Mouse (Mus musculus) embryo, embryonic 11 days (tissue): ENCODE measurements around the gene Chadl.

ENCODE experiments used
- DNase-seq: peaks from one replicate; pipeline ENCODE4 v3.0.0-alpha.2; 2015

Gene Chadl

DNA sequence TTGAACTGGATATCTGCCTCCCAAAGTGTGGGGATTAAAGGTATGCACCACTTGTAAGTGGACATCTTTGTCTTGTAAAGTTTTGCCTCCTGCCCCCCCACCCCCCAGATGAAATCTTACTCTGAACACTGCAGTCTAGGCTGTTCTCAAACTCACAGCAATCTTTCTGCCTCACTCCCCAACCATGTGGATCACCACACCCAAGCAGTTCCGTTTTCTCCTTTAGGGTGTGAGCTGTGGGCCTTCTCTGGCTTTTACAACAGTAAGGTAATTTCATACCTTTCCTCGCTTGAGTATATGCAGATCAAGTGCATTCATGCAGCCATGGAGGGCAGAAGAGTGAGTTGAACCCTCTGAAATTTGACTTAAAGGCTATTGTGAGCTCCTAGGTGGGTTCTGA is 3.1 kb upstream of the Chadl start:
- DNase-seq = no peak

DNA sequence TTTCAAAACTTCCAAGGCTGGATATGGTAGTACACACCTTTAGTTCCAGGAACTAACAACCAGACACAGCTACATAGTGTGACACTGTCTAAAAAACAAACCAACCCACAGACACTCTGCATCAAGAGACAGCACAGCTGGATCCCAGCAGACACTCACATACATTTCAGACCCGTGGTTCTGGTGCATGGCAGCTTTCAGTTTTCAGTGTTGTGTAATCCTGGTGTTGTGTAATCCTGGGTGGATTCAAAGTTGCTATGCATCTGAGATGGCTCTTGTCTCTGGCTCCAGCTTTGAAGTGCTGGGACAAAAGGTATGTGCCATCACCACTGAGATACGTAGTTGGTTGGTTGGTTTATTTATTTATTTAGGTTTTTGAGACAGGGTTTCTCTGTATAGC is 1.4 kb upstream of the Chadl start:
- no peak for DNase-seq

DNA sequence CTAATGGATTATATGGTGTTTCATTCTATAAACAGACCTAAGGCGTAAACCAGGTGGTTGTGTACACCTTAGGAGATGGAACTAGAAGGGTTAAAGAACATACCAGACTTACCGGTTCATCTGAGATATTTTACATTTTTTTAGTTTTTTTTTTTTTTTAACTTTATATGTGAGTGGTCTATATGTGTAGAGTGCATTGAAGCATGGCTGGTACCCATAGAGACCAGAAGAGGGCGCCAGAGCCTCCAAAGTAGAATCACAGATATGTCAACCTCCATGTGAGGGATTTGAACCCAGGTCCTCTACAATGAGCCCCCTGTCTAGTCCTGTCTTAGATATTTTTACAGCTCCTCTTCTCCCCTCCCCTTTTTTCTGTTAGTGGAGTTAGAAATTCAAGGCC is 760 bp upstream of the Chadl start:
- DNase-seq = peak; percentile 35

DNA sequence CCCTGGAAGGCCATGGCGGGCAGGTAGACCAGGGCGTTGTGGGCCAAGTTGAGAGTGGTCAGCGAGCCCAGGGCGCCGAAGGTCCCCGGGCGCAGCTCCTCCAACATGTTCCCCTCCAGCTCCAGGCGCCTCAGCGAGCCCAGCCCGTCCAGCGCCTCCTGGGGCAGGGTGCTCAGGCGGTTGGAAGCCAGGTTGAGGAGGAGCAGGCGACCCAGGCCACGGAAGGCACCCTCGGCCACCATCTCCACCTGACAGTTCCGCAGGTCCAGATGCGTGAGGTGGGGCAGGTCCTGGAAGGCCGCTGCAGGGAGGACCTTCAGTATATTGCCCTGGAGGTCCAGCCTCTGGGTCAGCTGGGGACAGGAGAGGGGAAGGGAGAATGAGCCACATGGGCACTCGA is 2.2 kb downstream of the Chadl start:
- no peak for DNase-seq

DNA sequence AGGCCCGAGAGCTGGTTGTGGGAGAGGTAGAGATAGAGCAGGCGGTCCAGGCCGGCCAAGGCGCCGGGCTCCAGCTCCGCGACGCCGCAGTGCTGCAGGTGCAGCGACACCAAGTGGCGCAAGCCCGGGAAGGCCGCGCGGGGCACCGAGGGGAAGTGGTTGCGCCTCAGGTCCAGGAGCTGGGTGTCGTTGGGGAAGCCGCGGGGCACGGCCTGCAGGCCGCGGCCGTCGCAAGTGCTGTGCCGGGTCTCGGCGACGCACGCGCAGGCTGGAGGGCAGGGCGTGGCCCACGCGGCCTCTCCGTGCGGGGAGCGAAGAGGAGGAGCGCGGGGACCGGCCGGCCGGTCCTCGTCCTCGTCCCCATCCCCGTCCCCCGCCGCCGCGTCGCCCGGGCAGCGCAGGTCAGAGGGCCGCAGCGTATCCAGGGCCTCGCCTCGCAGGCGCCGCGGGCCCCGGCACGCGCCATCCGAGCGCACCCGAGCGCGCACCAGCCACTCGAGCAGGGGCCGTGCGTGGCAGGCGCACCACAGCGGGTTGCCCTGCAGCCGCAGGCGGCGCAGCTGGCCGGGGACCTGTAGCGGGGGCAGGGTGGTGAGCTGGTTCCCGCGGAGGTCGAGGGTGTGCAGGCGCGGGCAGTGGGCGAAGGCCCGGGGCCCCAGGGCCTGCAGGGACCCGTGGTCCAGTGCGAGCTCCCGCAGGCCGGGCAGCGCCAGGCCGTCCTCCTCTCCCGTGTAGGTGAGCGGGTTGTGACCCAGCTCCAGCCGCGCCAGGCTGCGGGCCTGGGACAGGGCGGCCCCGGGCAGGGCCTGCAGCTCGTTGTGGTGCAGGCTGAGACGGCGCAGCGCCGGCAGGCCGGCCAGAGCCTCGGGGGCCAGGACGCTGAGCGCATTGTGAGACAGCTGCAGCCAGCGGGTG is 2.9 kb downstream of the Chadl start:
- peak; percentile 93 for DNase-seq

DNA sequence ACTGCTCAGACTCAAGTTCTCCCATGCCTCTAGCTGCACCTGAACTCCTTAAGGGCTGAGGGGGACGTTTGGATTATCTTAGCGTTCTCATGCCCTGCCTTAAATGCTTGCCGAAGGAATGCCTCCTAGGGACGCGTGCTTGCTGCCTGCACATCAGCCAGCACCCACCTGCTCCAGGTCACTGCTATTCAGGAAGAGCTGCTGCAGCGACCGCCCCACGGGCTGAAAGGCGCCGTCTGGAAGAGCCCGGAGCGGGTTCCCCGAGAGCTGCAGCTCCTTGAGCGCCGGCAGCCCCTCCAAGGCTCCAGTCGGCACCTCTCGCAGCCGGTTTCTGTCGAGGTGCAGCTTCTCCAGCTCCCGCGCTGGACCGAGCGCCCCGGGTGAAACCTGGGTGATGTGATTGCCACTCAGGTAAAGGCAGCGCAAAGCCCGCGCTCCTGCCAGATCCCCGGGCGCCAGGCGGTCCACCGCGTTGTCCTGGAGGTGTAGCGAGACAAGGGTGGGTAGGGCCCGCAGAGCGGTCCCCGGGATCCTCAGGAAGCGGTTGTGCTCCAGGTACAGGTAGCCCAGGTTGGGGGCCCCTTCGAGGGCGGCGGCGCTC is 3.6 kb downstream of the Chadl start:
- DNase-seq = no peak

DNA sequence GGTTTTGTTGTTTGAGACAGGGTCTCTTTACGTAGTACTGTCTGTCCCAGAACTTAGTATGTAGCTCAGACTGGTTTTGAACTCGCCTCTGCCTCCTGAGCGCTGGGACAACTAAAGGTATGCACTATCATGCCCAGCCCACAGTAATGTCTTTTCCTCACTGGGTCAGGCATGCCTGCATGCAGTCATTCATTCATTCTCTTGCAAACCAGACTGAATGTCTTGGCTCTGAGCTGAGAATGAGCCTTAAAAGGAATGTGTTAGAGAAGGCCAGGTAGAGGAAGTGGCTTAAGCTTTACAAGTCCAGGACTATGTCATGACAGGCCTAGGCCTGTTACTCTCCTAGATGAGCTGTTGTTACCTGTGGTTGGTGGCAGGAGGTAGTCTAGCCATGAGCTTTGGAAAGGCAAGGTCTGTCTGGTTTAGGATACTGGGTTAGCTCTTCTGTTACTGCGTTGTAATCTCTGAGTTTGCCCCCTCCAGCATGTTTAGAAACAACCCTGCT is 16.7 kb downstream of the Chadl start:
- no peak for DNase-seq

DNA sequence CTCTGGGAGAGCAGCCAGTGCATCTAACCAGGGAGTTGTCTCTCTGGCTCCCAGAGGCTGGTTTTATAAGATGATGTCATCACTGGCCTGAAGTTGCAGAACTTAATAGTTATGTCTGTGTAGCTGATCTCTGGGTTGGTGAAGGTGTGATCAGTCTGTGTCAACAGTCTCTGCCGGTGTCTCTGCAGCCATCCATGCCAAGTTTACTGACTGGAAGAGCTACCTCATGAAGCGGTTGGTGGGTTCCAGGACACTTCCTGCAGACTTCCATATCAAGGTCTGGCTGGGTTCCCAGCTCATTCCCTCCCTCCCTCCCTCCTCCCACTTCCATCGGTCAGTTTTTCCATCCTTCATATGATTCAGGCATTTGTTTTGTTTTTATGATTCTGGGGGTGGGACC is 20.4 kb downstream of the Chadl start:
- DNase-seq = no peak

DNA sequence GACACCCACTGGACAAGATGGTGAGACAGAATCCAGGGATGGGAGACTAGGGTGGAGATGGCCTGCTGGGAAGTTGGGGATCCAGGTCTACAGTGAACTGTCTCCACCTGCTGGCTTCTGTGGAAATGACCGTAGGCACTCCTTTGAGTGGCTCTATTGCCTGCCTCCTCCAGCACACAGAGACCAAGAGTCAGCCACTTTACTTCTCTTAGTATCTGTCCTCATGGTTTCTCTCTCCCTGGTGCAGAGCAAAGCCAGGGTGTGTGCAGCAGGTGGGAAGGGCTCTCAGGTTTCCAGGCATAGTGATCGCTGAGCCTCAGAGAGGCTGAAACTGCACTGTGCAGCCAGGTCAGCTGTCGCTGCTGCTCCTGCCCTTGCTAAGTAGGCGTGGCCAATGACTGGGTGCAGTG is 26.9 kb downstream of the Chadl start:
- DNase-seq = peak; percentile 64

DNA sequence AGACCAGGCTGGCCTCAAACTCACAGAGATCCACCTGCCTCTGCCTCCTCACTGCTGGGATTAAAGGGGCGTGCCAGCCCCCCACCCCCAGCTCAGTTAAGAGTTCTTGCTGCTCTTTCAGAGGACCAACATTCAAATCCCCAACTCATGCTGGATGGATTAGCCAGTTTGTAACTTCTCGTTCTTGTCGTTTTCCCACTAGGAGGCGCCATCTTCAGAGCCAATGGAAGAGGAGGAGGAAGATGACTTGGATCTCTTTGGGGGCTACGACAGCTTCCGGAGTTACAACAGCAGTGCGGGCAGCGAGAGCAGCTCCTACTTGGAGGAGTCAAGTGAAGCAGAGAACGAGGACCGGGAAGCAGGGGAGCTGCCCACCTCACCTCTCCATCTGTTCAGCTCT is 30.1 kb downstream of the Chadl start:
- no peak for DNase-seq

DNA sequence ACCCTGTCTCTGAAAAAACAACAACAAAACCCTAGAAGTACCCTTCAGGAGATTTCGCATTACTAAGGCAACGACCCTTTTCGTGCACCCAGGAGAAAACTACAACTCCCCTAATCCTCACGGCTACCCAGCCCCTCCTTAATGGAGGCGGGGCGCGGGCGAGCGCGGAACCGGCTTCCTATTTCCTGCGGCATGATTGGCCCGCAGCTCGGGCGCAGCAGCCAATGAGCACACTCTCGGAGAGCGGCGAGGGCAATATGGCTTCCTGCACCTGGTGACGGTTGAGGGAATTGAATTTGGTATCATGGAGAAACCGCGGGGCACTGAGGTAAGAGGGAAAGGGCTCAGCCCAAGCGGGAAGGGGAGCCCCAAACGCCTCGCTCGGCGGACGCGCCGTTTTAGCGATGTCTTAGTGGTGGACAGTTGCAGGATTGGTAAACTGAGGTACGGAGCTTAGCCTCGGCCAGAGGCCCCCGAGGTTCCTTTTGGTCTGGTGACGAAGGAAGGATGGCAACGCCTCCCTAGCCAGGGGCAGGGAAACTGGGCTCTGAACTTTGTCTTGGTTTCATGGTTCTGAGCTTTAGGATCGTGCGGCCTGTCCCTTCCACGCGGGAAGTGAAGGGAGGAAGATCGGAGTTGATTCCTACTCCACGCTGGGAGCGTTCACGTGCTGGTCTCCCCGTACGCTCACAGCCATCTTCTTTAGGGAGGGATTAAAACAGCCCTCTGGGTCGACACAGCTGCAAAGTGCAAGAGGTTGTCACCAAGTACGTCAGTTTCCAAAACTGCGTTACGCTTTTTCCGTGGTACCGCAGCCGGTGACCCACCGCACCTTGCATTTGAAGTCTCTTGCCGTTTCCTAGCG is 33.2 kb downstream of the Chadl start, which contains the start of gene L3mbtl2:
Gene L3mbtl2, plus strand, starts transcription at position 193 of the 865 bp plus-strand sequence.
- DNase-seq = peak; percentile 97

DNA sequence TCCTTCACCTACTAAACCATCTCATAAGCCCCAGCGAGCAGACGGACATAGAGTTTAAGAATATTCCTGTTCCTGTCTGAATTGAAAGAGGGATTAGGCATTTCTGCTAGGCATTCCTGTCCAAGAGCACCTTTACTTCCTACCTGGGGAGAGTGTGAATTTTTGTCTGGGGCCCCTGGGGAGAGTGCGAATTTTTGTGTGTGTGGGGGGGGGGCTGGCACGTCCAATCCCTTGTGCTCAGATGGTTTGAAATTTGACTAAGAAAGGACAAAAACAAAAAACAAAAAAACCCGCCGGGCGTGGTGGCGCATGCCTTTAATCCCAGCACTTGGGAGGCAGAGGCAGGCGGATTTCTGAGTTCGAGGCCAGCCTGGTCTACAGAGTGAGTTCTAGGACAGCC is 33.8 kb downstream of the Chadl start:
- DNase-seq = no peak

DNA sequence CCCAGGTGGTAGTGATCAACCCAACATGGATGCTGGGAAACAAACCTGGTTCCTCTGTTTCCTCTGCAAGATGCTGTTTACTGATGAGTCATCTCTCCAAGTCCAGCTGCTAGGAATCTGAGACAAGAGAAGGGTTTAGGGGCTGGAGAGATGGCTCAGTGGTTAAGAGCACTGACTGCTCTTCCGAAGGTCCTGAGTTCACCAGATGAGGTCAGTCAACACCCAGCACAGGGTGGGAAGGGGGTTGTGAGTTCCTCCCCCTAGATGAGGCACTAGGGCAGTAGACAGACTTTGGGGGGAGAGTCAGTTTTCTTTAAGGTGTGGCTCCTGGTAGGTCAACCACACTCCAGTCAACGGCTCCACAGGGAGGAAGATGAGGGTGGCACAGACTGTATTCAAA is 35.4 kb downstream of the Chadl start:
- DNase-seq = no peak

DNA sequence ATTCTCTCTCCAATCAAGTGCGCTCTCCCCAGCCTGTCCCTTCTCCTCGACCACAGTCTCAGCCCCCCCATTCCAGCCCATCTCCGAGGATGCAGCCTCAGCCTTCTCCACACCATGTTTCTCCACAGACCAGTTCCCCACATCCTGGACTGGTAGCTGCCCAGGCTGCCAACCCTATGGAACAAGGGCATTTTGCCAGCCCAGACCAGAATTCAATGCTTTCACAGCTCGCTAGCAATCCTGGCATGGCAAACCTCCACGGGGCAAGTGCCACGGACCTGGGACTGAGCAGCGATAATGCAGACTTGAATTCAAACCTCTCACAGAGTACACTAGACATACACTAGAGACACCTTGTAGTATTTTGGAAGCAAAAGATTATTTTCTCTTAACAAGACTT is 46.5 kb downstream of the Chadl start:
- no peak for DNase-seq

DNA sequence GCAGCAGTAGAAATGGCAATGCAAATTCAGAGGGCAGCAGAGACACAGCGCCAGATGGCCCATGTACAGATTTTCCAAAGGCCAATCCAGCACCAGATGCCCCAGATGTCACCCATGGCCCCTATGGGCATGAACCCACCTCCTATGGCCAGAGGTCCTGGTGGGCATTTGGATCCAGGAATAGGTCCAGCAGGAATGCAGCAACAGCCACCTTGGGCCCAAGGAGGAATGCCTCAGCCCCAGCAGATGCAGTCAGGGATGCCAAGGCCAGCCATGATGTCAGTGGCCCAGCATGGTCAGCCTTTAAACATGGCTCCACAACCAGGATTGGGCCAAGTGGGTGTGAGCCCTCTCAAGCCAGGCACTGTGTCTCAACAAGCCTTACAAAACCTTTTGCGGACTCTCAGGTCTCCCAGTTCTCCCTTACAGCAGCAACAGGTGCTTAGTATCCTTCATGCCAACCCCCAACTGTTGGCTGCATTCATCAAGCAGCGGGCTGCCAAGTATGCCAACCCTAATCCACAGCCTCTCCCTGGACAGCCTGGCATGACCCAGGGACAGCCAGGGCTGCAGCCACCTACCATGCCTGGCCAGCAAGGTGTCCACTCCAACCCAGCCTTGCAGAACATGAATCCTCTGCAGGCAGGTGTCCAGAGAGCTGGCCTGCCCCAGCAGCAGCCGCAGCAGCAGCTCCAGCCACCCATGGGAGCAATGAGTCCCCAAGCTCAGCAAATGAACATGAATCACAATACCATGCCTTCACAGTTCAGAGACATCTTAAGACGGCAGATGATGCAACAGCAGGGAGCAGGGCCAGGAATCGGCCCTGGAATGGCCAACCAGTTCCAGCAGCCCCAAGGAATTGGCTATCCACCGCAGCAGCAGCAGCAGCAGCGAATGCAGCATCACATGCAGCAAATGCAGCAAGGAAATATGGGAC is 47.3 kb downstream of the Chadl start:
- no peak for DNase-seq
